Mouse (Mus musculus): ENCODE measurements around the gene Sugct. TPM values are rescaled to one million over a fixed set of nuclear protein-coding genes. Genes with fewer than 3 reads are reported as not detected.

Sugct gene
- polyA plus RNA-seq, 1 experiment, result not detected

GRCm38 (mm10) chr13:17627108-17627507, 68.2 kb downstream of the Sugct start:
- no peaks in the 10 kb centered on the region for H3K9me3 ChIP-seq (ENCODE audit: control insufficient read depth, low read length)

GRCm38 (mm10) chr13:17624976-17625375, 70.4 kb downstream of the Sugct start:
- H3K4me1 ChIP-seq (ENCODE audit: control insufficient read depth), result no peaks in the 10 kb centered on the region
- TF ChIP-seq TAL1 (IDR thresholded peaks at IDR 0.05; ENCODE audit: low read length) (no peak), GATA1 (IDR thresholded peaks at IDR 0.05; ENCODE audit: low read length) (no peak)
- no peaks in the 10 kb centered on the region for H3K9me3 ChIP-seq (ENCODE audit: control insufficient read depth, low read length)
- no peaks in the 10 kb centered on the region for H3K36me3 ChIP-seq (ENCODE audit: control insufficient read depth)
- H3K4me3 ChIP-seq (replicated peaks), result no peak overlapping the region
- no peaks in the 10 kb centered on the region for H3K27me3 ChIP-seq (ENCODE audit: control insufficient read depth)

More at GRCm38 (mm10) chr13:17627108-17627507, 68.2 kb downstream of the Sugct start:
- no peak for TF ChIP-seq GATA1 (IDR thresholded peaks at IDR 0.05; ENCODE audit: low read length)
- TF ChIP-seq TAL1 (IDR thresholded peaks at IDR 0.05; ENCODE audit: low read length), result no peak
- H3K36me3 ChIP-seq (ENCODE audit: control insufficient read depth), result no peaks in the 10 kb centered on the region
- H3K4me1 ChIP-seq (ENCODE audit: control insufficient read depth), result no peaks in the 10 kb centered on the region
- no peaks in the 10 kb centered on the region for H3K27me3 ChIP-seq (ENCODE audit: control insufficient read depth)
- no peak overlapping the region for H3K4me3 ChIP-seq (replicated peaks)

DNA sequence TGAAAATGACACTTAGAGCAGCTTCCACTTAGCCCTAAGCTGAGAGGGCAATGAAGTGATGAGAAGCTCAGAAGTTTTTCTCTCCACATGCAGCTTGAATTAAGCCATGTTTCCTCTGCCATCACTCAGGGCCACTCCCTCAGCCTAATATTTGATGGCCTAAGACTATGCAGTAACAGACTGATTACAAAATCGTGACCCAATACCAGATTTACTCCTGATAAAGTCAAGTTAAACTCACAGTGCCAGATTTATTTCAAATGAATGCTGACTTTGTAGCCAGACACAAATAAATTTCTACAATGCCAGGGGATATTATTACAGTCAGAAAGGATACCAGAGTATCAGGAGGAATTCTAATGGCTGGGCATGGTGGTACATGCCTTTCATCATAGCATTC, 89.1 kb downstream of the Sugct start:
- H3K36me3 ChIP-seq (ENCODE audit: control insufficient read depth), result no peaks in the 10 kb centered on the region
- TF ChIP-seq TAL1 (IDR thresholded peaks at IDR 0.05; ENCODE audit: low read length) (no peak), GATA1 (IDR thresholded peaks at IDR 0.05; ENCODE audit: low read length) (no peak)
- no peaks in the 10 kb centered on the region for H3K27me3 ChIP-seq (ENCODE audit: control insufficient read depth)
- no peak overlapping the region for H3K4me3 ChIP-seq (replicated peaks)
- no peaks in the 10 kb centered on the region for H3K4me1 ChIP-seq (ENCODE audit: control insufficient read depth)
- H3K9me3 ChIP-seq (ENCODE audit: control insufficient read depth, low read length), result no peaks in the 10 kb centered on the region

- Histone ChIP-seq H3K27me3 (ENCODE audit: control insufficient read depth) (no peaks in the 10 kb centered on the region), H3K36me3 (ENCODE audit: control insufficient read depth) (no peaks in the 10 kb centered on the region), H3K4me1 (ENCODE audit: control insufficient read depth) (no peaks in the 10 kb centered on the region), H3K4me3 (replicated peaks) (no peak overlapping the region), H3K9me3 (ENCODE audit: control insufficient read depth, low read length) (no peaks in the 10 kb centered on the region)
- TF ChIP-seq GATA1 (IDR thresholded peaks at IDR 0.05; ENCODE audit: low read length), result no peak
- TF ChIP-seq TAL1 (IDR thresholded peaks at IDR 0.05; ENCODE audit: low read length), result no peak
Observed at GRCm38 (mm10) chr13:17604670-17605069, 90.7 kb downstream of the Sugct start.

- Histone ChIP-seq H3K9me3 (ENCODE audit: control insufficient read depth, low read length) (no peaks in the 10 kb centered on the region), H3K36me3 (ENCODE audit: control insufficient read depth) (no peaks in the 10 kb centered on the region), H3K4me3 (replicated peaks) (no peak overlapping the region), H3K27me3 (ENCODE audit: control insufficient read depth) (no peaks in the 10 kb centered on the region), H3K4me1 (ENCODE audit: control insufficient read depth) (no peaks in the 10 kb centered on the region)
- TF ChIP-seq TAL1 (IDR thresholded peaks at IDR 0.05; ENCODE audit: low read length) (no peak), GATA1 (IDR thresholded peaks at IDR 0.05; ENCODE audit: low read length) (no peak)
Observed at GRCm38 (mm10) chr13:17603756-17604155, 91.6 kb downstream of the Sugct start.

- Histone ChIP-seq H3K4me1 (ENCODE audit: control insufficient read depth) (no peaks in the 10 kb centered on the region), H3K4me3 (replicated peaks) (no peak overlapping the region), H3K36me3 (ENCODE audit: control insufficient read depth) (no peaks in the 10 kb centered on the region), H3K27me3 (ENCODE audit: control insufficient read depth) (no peaks in the 10 kb centered on the region), H3K9me3 (ENCODE audit: control insufficient read depth, low read length) (no peaks in the 10 kb centered on the region)
- TF ChIP-seq TAL1 (IDR thresholded peaks at IDR 0.05; ENCODE audit: low read length) (no peak), GATA1 (IDR thresholded peaks at IDR 0.05; ENCODE audit: low read length) (no peak)
Observed at GRCm38 (mm10) chr13:17585267-17585913, 110.0 kb downstream of the Sugct start.

GRCm38 (mm10) chr13:17584804-17585203, 110.5 kb downstream of the Sugct start:
- Histone ChIP-seq H3K4me1 (ENCODE audit: control insufficient read depth) (no peaks in the 10 kb centered on the region), H3K9me3 (ENCODE audit: control insufficient read depth, low read length) (no peaks in the 10 kb centered on the region), H3K36me3 (ENCODE audit: control insufficient read depth) (no peaks in the 10 kb centered on the region), H3K27me3 (ENCODE audit: control insufficient read depth) (no peaks in the 10 kb centered on the region), H3K4me3 (replicated peaks) (no peak overlapping the region)
- no peak for TF ChIP-seq TAL1 (IDR thresholded peaks at IDR 0.05; ENCODE audit: low read length)
- TF ChIP-seq GATA1 (IDR thresholded peaks at IDR 0.05; ENCODE audit: low read length), result no peak

GRCm38 (mm10) chr13:17581684-17582083, 113.7 kb downstream of the Sugct start:
- Histone ChIP-seq H3K4me3 (replicated peaks) (no peak overlapping the region), H3K36me3 (ENCODE audit: control insufficient read depth) (no peaks in the 10 kb centered on the region), H3K27me3 (ENCODE audit: control insufficient read depth) (no peaks in the 10 kb centered on the region), H3K4me1 (ENCODE audit: control insufficient read depth) (no peaks in the 10 kb centered on the region), H3K9me3 (ENCODE audit: control insufficient read depth, low read length) (no peaks in the 10 kb centered on the region)
- TF ChIP-seq GATA1 (IDR thresholded peaks at IDR 0.05; ENCODE audit: low read length), result no peak
- no peak for TF ChIP-seq TAL1 (IDR thresholded peaks at IDR 0.05; ENCODE audit: low read length)

DNA sequence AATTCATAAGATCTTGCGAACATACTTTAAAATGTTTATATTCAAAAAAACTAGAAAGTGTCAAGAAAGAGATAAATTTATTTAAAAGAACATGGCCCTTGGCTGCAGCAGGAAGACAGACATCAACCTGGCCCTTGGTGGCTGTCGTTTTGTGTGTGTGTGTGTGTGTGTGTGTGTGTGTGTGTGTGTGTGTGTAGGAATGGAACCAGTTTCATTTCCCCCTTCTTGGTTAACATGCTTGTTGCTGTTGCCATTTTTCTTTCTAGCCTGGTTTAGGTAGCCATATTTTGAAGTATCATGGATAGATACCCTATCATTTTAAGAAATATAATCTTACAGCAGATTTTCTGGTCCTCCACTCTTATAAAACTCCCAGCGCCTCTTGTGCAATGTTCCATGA, 136.0 kb downstream of the Sugct start:
- TF ChIP-seq GATA1 (IDR thresholded peaks at IDR 0.05; ENCODE audit: low read length) (no peak), TAL1 (IDR thresholded peaks at IDR 0.05; ENCODE audit: low read length) (no peak)
- no peaks in the 10 kb centered on the region for H3K4me1 ChIP-seq (ENCODE audit: control insufficient read depth)

GRCm38 (mm10) chr13:17536341-17536740, 159.0 kb downstream of the Sugct start:
- H3K36me3 ChIP-seq (ENCODE audit: control insufficient read depth), result no peaks in the 10 kb centered on the region
- no peaks in the 10 kb centered on the region for H3K27me3 ChIP-seq (ENCODE audit: control insufficient read depth)
- TF ChIP-seq TAL1 (IDR thresholded peaks at IDR 0.05; ENCODE audit: low read length), result no peak
- TF ChIP-seq GATA1 (IDR thresholded peaks at IDR 0.05; ENCODE audit: low read length), result no peak

More for the DNA sequence above, 136.0 kb downstream of the Sugct start:
- H3K36me3 ChIP-seq (ENCODE audit: control insufficient read depth), result no peaks in the 10 kb centered on the region
- no peaks in the 10 kb centered on the region for H3K9me3 ChIP-seq (ENCODE audit: control insufficient read depth, low read length)
- H3K4me3 ChIP-seq (replicated peaks), result no peak overlapping the region
- no peaks in the 10 kb centered on the region for H3K27me3 ChIP-seq (ENCODE audit: control insufficient read depth)

More at GRCm38 (mm10) chr13:17536341-17536740, 159.0 kb downstream of the Sugct start:
- Histone ChIP-seq H3K4me3 (replicated peaks) (no peak overlapping the region), H3K4me1 (ENCODE audit: control insufficient read depth) (no peaks in the 10 kb centered on the region), H3K9me3 (ENCODE audit: control insufficient read depth, low read length) (no peaks in the 10 kb centered on the region; the same call in 1 of the 2 replicates)
